Mouse (Mus musculus) left cerebral cortex, postnatal 36 days (tissue): ENCODE results near the gene Med29. TPM values are rescaled to one million over a fixed set of nuclear protein-coding genes. Genes with fewer than 3 reads are reported as not detected.

Experiments used
- DNase-seq, 2 experiments: peaks; one replicate each; pipeline ENCODE4 v3.0.0; 2021 to 2022; ENCODE audit warnings: low spot score in 2 of 2, mixed read lengths in 1 of 2
- intact Hi-C: fragments of 180-260 bp; cut with DNase I; formaldehyde crosslinking; loops from one replicate; pipeline ENCODE4 v1.15.1; 2025
- total RNA-seq, 2 experiments: library from RNA; stranded (reverse); gene quantifications; 2 replicates each; pipeline ENCODE4 v1.2.3; 2021

Gene Med29
- total RNA-seq, 2 experiments from 2014 or later = 17.9 to 21.3 TPM

GRCm38 (mm10) chr7:28361647-28362341 is 30.7 kb downstream of the Med29 start:
- no peak for DNase-seq
- intact Hi-C loops = no loop called here

GRCm38 (mm10) chr7:28360291-28360690 is 32.2 kb downstream of the Med29 start:
- intact Hi-C loops = no loop called here

GRCm38 (mm10) chr7:28359854-28360253 is 32.7 kb downstream of the Med29 start:
- no peak for DNase-seq
- intact Hi-C loops = no loop called here

More at GRCm38 (mm10) chr7:28360291-28360690, 32.2 kb downstream of the Med29 start:
- DNase-seq = no peak

- DNase-seq = no peak
- intact Hi-C loops = no loop called here
Observed at GRCm38 (mm10) chr7:28358431-28358830, 34.1 kb downstream of the Med29 start.

GRCm38 (mm10) chr7:28357984-28358383 is 34.5 kb downstream of the Med29 start:
- intact Hi-C loops = no loop called here
- DNase-seq = no peak

- no peak for DNase-seq
- intact Hi-C loops = no loop called here
Observed at GRCm38 (mm10) chr7:28356981-28357380, 35.5 kb downstream of the Med29 start.

- intact Hi-C loops = no loop called here
- DNase-seq = no peak
Observed at GRCm38 (mm10) chr7:28355221-28355620, 37.3 kb downstream of the Med29 start.

- intact Hi-C loops = no loop called here
- DNase-seq = no peak
Observed at GRCm38 (mm10) chr7:28354596-28354995, 37.9 kb downstream of the Med29 start.

- DNase-seq = no peak
- intact Hi-C loops = no loop called here
Observed at GRCm38 (mm10) chr7:28354113-28354581, 38.4 kb downstream of the Med29 start.

GRCm38 (mm10) chr7:28353267-28353666 is 39.2 kb downstream of the Med29 start:
- intact Hi-C loops = no loop called here
- no peak for DNase-seq

- DNase-seq = no peak
- intact Hi-C loops = no loop called here
Observed at GRCm38 (mm10) chr7:28351676-28352191, 40.8 kb downstream of the Med29 start.

- DNase-seq = peak; percentile 98
- intact Hi-C loops = no loop called here
Observed at GRCm38 (mm10) chr7:28350155-28350883, 42.2 kb downstream of the Med29 start, which contains the start of gene Rps16. Gene Rps16 (plus strand): TSS chr7:28350652.

- intact Hi-C loops = no loop called here
- DNase-seq = no peak
Observed at GRCm38 (mm10) chr7:28348601-28349000, 43.9 kb downstream of the Med29 start.

- no peak for DNase-seq
- intact Hi-C loops = no loop called here
Observed at GRCm38 (mm10) chr7:28347746-28348145, 44.8 kb downstream of the Med29 start.

- peak in 1 of 2 experiments; percentile 24 for DNase-seq
- intact Hi-C loops = no loop called here
Observed at GRCm38 (mm10) chr7:28344637-28345036, 47.9 kb downstream of the Med29 start.

- intact Hi-C loops = no loop called here
- no peak for DNase-seq
Observed at GRCm38 (mm10) chr7:28341381-28341780, 51.1 kb downstream of the Med29 start.

- intact Hi-C loops = no loop called here
- no peak for DNase-seq
Observed at GRCm38 (mm10) chr7:28339213-28339917, 53.1 kb downstream of the Med29 start.

- intact Hi-C loops = loop anchor here (1.0 kb wide), 1 partner anchor 26 kb away; the partner anchor contains the start of gene Timm50
- DNase-seq = peak; percentile 95 to 96
Observed at GRCm38 (mm10) chr7:28338108-28338998, 54.2 kb downstream of the Med29 start, which contains the start of gene Supt5. Gene Supt5 (minus strand): TSS chr7:28338746.
